Mouse (Mus musculus) cerebellum, postnatal 25 days (tissue): ENCODE measurements at regions not wholly inside any gene's neighbourhood (a gene's known extent, or its start where the extent isn't known, plus 50 kb on each side); places are given as distances from the start of the nearest gene placed in this dataset.
"Not testable (repeated sequence)": the region's sequence is repeated elsewhere in the genome, so short reads cannot be mapped to it uniquely, and the experiment has no call there.

Experiments
- DNase-seq, 2 experiments: peaks; one replicate each; pipeline ENCODE4 v3.0.0; 2021; ENCODE audit warnings: mixed read lengths in 2 of 2

GRCm38 (mm10) chr11:15027213-15027612, 428.1 kb downstream of the Pom121l12 start:
- no peak for DNase-seq

DNA sequence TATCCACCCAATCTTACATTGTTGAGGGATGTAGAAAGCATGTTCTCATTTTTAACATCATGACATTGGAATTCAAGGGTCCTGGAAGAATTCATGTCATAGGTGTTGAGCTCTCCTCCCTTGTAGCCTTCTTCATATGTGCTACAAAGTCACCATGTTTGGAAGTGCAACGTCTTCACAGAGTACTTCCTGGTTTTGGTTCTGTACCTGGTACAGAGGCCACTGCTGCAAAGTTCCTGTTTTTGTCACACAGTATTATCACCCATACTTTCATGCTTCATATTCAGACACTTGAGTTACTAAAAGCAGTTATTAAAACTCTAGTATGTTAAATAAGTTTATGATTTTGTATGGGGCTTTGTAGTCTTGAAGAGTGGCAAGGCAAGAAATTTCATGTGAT, 443.1 kb downstream of the Pom121l12 start:
- no peak for DNase-seq

DNA sequence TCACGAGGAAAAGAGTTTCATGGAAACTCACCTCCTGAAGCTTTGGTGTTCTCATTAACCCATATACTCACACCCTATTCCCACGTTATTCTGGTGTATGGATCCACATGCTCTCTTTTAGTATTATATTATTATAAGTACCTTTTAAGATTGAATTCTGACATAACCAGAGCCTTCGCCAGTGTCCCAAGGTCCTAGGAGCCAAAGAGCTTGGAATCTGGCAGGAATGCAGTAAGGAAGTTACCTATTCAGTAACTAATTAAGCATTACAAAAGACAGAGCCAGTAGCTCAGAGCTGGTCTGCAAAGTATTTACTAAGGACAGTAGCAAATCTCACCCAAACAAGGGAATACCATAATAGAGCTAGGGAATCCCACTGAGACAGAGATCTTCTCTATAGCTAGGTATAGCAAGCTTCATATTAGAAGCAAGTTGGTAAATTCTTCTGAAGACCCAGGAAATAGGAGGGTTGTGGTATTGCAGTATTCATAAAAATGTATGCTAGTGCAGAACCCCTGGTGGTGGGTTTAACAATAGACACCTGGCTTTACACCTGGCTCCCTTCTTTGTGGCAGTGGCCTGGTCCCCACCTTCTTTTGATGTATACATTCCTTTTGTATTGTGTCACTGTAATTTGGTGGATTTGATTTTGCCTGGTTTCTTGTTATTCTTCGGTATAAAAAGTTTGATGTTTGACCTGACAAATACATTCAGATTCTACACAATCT, 490.0 kb downstream of the Pom121l12 start:
- DNase-seq: not testable (repeated sequence)

- DNase-seq: no peak
Measured at GRCm38 (mm10) chr11:15096900-15097299, 497.8 kb downstream of the Pom121l12 start.

DNA sequence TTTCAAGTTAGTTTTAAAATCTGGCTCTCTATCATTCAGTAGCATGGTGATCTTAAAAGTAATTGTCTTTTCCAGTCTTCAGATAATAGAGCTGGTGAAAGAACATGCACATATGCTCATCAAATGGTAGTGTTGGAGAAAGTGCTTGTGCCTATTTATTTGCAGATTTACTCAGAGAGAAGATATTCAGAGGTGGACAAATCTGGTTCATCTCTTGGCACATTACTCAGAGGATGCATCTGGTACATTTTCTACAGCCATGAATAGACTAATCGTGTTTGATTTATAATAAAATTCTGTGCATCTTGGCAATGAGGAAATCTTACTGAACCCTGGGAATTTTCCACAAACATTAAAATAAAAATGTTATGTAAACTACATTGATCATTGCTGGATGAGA, 509.0 kb downstream of the Pom121l12 start:
- no peak for DNase-seq

GRCm38 (mm10) chr11:15113583-15113982, 514.5 kb downstream of the Pom121l12 start:
- peak in 1 of 2 experiments; percentile 3 for DNase-seq

DNA sequence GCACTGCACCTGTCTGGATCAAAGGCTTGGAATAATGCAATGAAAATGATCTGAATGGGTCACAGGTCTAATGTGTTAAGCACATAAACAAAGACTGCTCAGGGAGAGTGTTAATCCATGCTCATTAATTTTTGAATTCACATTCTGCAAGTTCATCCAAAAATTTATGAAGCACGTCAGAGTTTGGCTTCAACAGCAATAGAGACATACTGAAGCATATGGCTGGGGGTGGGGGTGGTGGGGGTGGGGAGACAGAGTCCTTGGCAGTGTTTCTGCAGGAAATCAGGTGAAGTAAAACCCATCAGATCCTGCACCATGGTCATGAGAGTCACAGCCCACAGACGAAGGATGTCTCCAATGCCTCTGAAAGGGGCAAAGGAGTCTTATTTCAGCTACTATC, 526.7 kb downstream of the Pom121l12 start:
- DNase-seq: no peak
